Mouse (Mus musculus) lung, postnatal 0 days (tissue): ENCODE measurements around the gene Gm43302.
"Not testable (repeated sequence)": the region's sequence is repeated elsewhere in the genome, so short reads cannot be mapped to it uniquely, and the experiment has no call there.

Source experiments
- CTCF ChIP-seq: IDR thresholded peaks from 2 replicates; pipeline ENCODE4 v1.5.1; 2016; ENCODE audit warnings: antibody characterized with exemption, mild to moderate bottlenecking
- EP300 ChIP-seq: IDR thresholded peaks from 2 replicates; pipeline ENCODE4 v1.6.1; 2016; ENCODE audit warnings: antibody characterized with exemption, mild to moderate bottlenecking, control low read depth

- not testable (repeated sequence) for TF ChIP-seq CTCF, EP300
Observed at GRCm38 (mm10) chr5:105236040-105236439, 57.5 kb downstream of the Gm43302 start.
